Mouse (Mus musculus) spleen, adult 2 months (tissue): ENCODE measurements around the gene Eif4g1.

Experiments
- CTCF ChIP-seq: fragments of 200-500 bp; IDR thresholded peaks from 2 replicates; pipeline ENCODE4 v1.5.1; 2011; ENCODE audit warnings: mild to moderate bottlenecking, inconsistent platforms; ENCODE audit not compliant: insufficient read depth, insufficient read length, insufficient replicate concordance; ENCODE audit errors: extremely low read depth
- POLR2A ChIP-seq: fragments of 200-500 bp; IDR thresholded peaks from 2 replicates; pipeline ENCODE4 v1.6.1; 2011; ENCODE audit warnings: low read depth, low read length, inconsistent platforms

DNA sequence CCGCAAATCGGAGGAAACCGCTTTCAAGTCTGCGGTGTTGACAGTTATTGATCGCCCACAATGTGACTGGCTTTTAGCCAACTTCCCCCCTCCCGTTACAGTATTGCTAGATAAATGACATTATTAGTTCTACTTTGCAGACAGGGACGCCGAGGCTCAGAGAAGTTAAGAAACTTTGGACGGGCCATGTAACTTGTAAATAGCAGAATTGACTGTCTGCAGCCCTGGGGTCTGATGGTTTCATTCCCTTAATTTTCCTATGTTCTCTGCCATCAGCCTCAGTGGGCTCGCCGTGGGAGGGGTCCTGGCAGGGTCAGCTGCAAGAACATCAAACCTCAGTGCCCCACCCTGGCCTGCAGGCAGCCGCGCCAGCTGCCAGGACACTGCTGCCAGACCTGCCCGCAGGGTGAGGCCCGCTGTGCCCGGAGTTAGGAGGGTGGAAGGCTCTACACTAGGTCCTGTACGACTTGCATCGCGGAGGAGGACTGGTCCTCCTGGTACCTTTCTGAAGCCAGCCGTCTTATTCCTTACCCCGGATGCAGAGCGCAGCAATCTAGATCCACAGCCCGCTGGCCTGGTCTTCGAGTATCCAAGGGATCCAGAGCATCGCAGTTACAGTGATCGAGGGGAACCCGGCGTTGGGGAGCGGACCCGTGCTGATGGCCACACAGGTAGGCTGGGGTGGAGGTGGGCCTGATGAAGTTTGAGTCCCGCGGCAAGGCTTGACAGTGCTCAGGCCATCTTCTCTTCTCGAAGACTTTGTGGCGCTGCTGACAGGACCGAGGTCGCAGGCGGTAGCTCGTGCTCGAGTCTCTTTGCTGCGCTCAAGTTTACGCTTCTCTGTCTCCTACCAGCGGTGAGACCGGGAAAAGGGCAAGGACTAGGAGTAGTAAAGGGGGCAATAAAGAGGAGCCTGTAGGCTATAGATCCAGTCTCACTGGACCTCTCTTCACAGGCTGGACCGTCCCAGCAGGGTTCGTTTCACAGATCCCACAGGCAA lies 65.9 kb downstream of the Eif4g1 start, which contains the start of gene Thpo:
- TF ChIP-seq CTCF (no peak), POLR2A (no peak)
